Mouse (Mus musculus) kidney, embryonic 14.5 days (tissue): ENCODE results near the gene Enox1. TPM values are rescaled to one million over a fixed set of nuclear protein-coding genes. Genes with fewer than 3 reads are reported as not detected.
A peak's percentile ranks its signal among the peaks of the same experiment; 100 is the strongest.

Experiments used
- ATAC-seq: fragments of 200-750 bp; cut with Nextera tagmentation; 2 replicates; pipeline ENCODE4 v1.8.0; 2017; ENCODE audit warnings: moderate number of reproducible peaks, mild to moderate bottlenecking, moderate TSS enrichment, moderate library complexity; ENCODE audit not compliant: low FRiP score, low TSS enrichment
- H3K27ac ChIP-seq: fragments of 300-500 bp; sonication (generic); 2 replicates; pipeline ENCODE4 v1.5.1; 2014; ENCODE audit warnings: low read depth, mild to moderate bottlenecking, low read length, moderate library complexity, mixed read lengths
- H3K27me3 ChIP-seq: fragments of 300-500 bp; sonication (generic); 2 replicates; pipeline ENCODE4 v1.6.1; 2014; ENCODE audit warnings: mild to moderate bottlenecking, low read length; ENCODE audit not compliant: control insufficient read depth, insufficient read depth
- H3K36me3 ChIP-seq: fragments of 300-500 bp; sonication (generic); 2 replicates; pipeline ENCODE4 v1.6.1; 2014; ENCODE audit warnings: low read length, mixed read lengths; ENCODE audit not compliant: control insufficient read depth, insufficient read depth
- H3K4me1 ChIP-seq: fragments of 300-500 bp; sonication (generic); 2 replicates; pipeline ENCODE4 v1.6.1; 2014; ENCODE audit warnings: low read length, mixed read lengths; ENCODE audit not compliant: control insufficient read depth, insufficient read depth
- H3K4me2 ChIP-seq: fragments of 300-500 bp; sonication (generic); replicated peaks from 2 replicates; pipeline ENCODE4 v1.6.1; 2014; ENCODE audit warnings: low read depth, mild to moderate bottlenecking, low read length
- H3K4me3 ChIP-seq: fragments of 300-500 bp; sonication (generic); 2 replicates; pipeline ENCODE4 v1.5.1; 2014; ENCODE audit warnings: mild to moderate bottlenecking, low read length
- H3K9ac ChIP-seq: fragments of 300-500 bp; sonication (generic); 2 replicates; pipeline ENCODE4 v1.6.1; 2014; ENCODE audit warnings: low read depth, mild to moderate bottlenecking, low read length, moderate library complexity
- H3K9me3 ChIP-seq: fragments of 300-500 bp; sonication (generic); 2 replicates; pipeline ENCODE4 v1.6.1; 2016; ENCODE audit warnings: low read length; ENCODE audit not compliant: control insufficient read depth
- WGBS: fragments of 180-500 bp; shearing (Covaris S2); extraction: QIAGEN DNeasy Blood & Tissue Kit; methylation state at CpG from one replicate; pipeline ENCODE4 v1.1.7; 2014; 5-methylcytosine and 5-hydroxymethylcytosine counted together
- polyA plus RNA-seq: library from polyadenylated mRNA; unstranded; fragments of >200 nt; fragmentation: Nextera tagmentation; extraction: Ambion mirVana; gene quantifications from 2 replicates; pipeline ENCODE4 v1.2.1, GENCODE M21; 2014

Gene Enox1
- polyA plus RNA-seq, 1 experiment from 2014 or later: 7.0 TPM

- Histone ChIP-seq H3K36me3 (no peaks in the 10 kb centered on the region), H3K4me2 (no peak overlapping the region), H3K9me3 (no peaks in the 10 kb centered on the region), H3K4me3 (no peak overlapping the region), H3K9ac (no peak overlapping the region), H3K4me1 (no peaks in the 10 kb centered on the region), H3K27me3 (no peaks in the 10 kb centered on the region), H3K27ac (no peak overlapping the region)
- no peak for ATAC-seq
- 95% methylated on average over 4 of the region's 4 CpGs for WGBS
These were observed 533.3 kb downstream of the Enox1 start for GRCm38 (mm10) chr14:77689816-77690215.

GRCm38 (mm10) chr14:77705006-77705405, 548.4 kb downstream of the Enox1 start:
- Histone ChIP-seq H3K27me3 (no peaks in the 10 kb centered on the region), H3K9ac (no peak overlapping the region), H3K9me3 (no peaks in the 10 kb centered on the region), H3K4me3 (no peak overlapping the region), H3K4me1 (no peaks in the 10 kb centered on the region), H3K36me3 (no peaks in the 10 kb centered on the region), H3K27ac (no peak overlapping the region), H3K4me2 (no peak overlapping the region)
- ATAC-seq: no peak
- WGBS: 66% methylated on average over 6 of the region's 6 CpGs

GRCm38 (mm10) chr14:77706511-77707246, 550.1 kb downstream of the Enox1 start:
- no peaks in the 10 kb centered on the region for H3K27me3 ChIP-seq
- no peak overlapping the region for H3K27ac ChIP-seq
- H3K9me3 ChIP-seq: no peaks in the 10 kb centered on the region
- H3K4me2 ChIP-seq: peak overlapping the region; percentile 29; the same call in 1 of the 2 replicates
- no peak overlapping the region for H3K4me3 ChIP-seq
- no peak overlapping the region for H3K9ac ChIP-seq
- no peaks in the 10 kb centered on the region for H3K36me3 ChIP-seq
- WGBS: 43% methylated on average over 21 of the region's 21 CpGs
- no peaks in the 10 kb centered on the region for H3K4me1 ChIP-seq
- ATAC-seq: no peak

- no peaks in the 10 kb centered on the region for H3K27me3 ChIP-seq
- no peak overlapping the region for H3K27ac ChIP-seq
- H3K4me1 ChIP-seq: no peaks in the 10 kb centered on the region
- H3K9ac ChIP-seq: no peak overlapping the region
- no peak for ATAC-seq
- H3K36me3 ChIP-seq: no peaks in the 10 kb centered on the region
- H3K4me2 ChIP-seq: peak overlapping the region; percentile 29; the same call in 1 of the 2 replicates
- WGBS: 65% methylated on average over 12 of the region's 12 CpGs
- H3K4me3 ChIP-seq: no peak overlapping the region
- no peaks in the 10 kb centered on the region for H3K9me3 ChIP-seq
These were observed 550.7 kb downstream of the Enox1 start for GRCm38 (mm10) chr14:77707279-77707678.

GRCm38 (mm10) chr14:77708354-77709150, 552.0 kb downstream of the Enox1 start:
- no peak overlapping the region for H3K9ac ChIP-seq
- 0 out of 2 replicates have a peak, but pooled peaks have one; percentile 20 for ATAC-seq
- no peak overlapping the region for H3K27ac ChIP-seq
- no peaks in the 10 kb centered on the region for H3K4me1 ChIP-seq
- no peak overlapping the region for H3K4me2 ChIP-seq
- WGBS: 43% methylated on average over 12 of the region's 12 CpGs
- H3K9me3 ChIP-seq: no peaks in the 10 kb centered on the region
- H3K27me3 ChIP-seq: no peaks in the 10 kb centered on the region
- H3K4me3 ChIP-seq: no peak overlapping the region
- no peaks in the 10 kb centered on the region for H3K36me3 ChIP-seq

- WGBS: 65% methylated on average over 9 of the region's 9 CpGs
- Histone ChIP-seq H3K9me3 (no peaks in the 10 kb centered on the region), H3K4me2 (no peak overlapping the region), H3K36me3 (no peaks in the 10 kb centered on the region), H3K9ac (no peak overlapping the region), H3K27me3 (no peaks in the 10 kb centered on the region), H3K4me1 (no peaks in the 10 kb centered on the region), H3K27ac (no peak overlapping the region), H3K4me3 (no peak overlapping the region)
- no peak for ATAC-seq
These were observed 558.5 kb downstream of the Enox1 start for GRCm38 (mm10) chr14:77714931-77715535.

- H3K27ac ChIP-seq: no peak overlapping the region
- WGBS: 95% methylated on average over 5 of the region's 5 CpGs
- H3K27me3 ChIP-seq: no peaks in the 10 kb centered on the region
- ATAC-seq: no peak
- H3K9ac ChIP-seq: no peak overlapping the region
- H3K36me3 ChIP-seq: no peaks in the 10 kb centered on the region
- no peak overlapping the region for H3K4me2 ChIP-seq
- H3K9me3 ChIP-seq: no peaks in the 10 kb centered on the region
- no peak overlapping the region for H3K4me3 ChIP-seq
- no peaks in the 10 kb centered on the region for H3K4me1 ChIP-seq
These were observed 560.4 kb downstream of the Enox1 start for GRCm38 (mm10) chr14:77716981-77717380.

- Histone ChIP-seq H3K4me1 (no peaks in the 10 kb centered on the region), H3K36me3 (no peaks in the 10 kb centered on the region), H3K27me3 (no peaks in the 10 kb centered on the region), H3K4me2 (no peak overlapping the region), H3K27ac (no peak overlapping the region), H3K9ac (no peak overlapping the region), H3K9me3 (no peaks in the 10 kb centered on the region), H3K4me3 (no peak overlapping the region)
- WGBS: 80% methylated on average over 8 of the region's 8 CpGs
- ATAC-seq: no peak
These were observed 562.3 kb downstream of the Enox1 start for GRCm38 (mm10) chr14:77718814-77719213.

GRCm38 (mm10) chr14:77738056-77738455, 581.5 kb downstream of the Enox1 start:
- H3K27me3 ChIP-seq: no peaks in the 10 kb centered on the region
- no peaks in the 10 kb centered on the region for H3K36me3 ChIP-seq
- H3K4me1 ChIP-seq: no peaks in the 10 kb centered on the region
- H3K4me2 ChIP-seq: no peak overlapping the region
- no peak overlapping the region for H3K27ac ChIP-seq
- ATAC-seq: no peak
- H3K4me3 ChIP-seq: no peak overlapping the region
- 77% methylated on average over 3 of the region's 3 CpGs for WGBS
- H3K9me3 ChIP-seq: 0 out of 2 replicates have a peak, but pooled peaks cover 4% of the 10 kb centered on the region
- H3K9ac ChIP-seq: no peak overlapping the region
